Mouse (Mus musculus): Measurements from ENCODE around the gene Ccdc40. TPM values are rescaled to one million over a fixed set of nuclear protein-coding genes. Genes with fewer than 3 reads are reported as not detected.

Gene Ccdc40
- 1 to 10 TPM; 1.0 to 2.0 TPM for polyA plus RNA-seq (2017; shearing (Covaris generic))

DNA sequence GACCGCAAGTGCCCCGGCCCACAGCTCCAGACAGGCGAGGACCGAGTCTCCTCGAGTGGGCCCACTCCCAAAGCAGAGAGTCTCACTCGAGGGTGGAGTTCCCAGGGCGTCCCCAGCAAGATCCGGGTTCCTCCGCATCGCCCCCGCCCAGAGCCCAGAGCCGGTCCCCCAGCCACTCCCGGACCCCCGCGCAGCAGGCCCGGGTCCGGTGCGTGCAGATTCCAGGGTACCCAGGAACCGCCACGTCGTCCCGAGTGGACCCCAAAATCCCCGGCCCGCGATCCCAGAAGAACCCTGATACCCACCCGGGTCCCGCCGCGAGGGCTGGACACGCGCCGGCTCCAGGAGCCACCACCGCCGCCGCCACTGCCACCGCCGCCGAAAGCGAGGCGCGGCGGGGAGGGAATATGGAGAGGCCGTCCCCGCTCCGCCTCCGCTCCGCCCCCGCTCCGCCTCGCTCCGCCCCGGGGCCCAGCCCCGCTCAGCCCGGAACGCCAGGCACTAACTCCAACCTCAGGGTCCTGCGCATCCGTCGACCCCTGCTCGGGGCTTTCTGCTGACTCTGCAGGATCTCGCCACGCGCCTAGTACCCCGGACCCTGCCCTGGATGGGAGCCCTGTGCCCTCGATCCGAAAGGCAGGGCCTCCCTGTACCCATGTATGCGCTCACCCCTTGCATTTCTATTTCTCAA is at the start of gene Ccdc40, which contains the start of gene Tbc1d16:
Gene Ccdc40, plus strand, starts transcription at position 482 of the 691 bp plus-strand sequence.
Gene Tbc1d16, minus strand, starts transcription at position 409 of the 691 bp plus-strand sequence.
- ATAC-seq: peak; percentile 64

- ATAC-seq: no peak
Observed at GRCm38 (mm10) chr11:119180824-119181582, 47.4 kb upstream of the Ccdc40 start.

GRCm38 (mm10) chr11:119181861-119182395 is 46.4 kb upstream of the Ccdc40 start:
- no peak for ATAC-seq

GRCm38 (mm10) chr11:119183684-119184310 is 44.6 kb upstream of the Ccdc40 start:
- ATAC-seq: peak; percentile 59

DNA sequence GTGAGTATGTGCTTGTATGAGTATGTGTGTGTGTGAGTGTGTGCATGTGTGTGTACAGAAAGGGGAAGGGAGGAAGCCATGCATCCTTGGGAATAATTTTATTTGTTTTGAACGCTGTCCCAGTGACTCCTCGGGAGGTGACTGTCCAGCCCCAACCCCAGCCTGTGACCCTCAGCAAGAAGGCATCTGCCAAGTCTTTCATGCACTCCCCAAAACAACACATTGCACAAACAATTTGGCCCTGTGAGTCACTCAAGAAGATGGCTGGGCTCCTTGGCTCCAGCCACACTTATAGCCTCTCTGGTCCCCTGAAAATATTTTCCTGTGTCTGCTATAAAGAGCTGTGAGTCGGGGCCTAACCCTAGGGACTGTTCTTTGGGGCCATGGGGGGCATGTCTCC is 42.0 kb upstream of the Ccdc40 start:
- no peak for ATAC-seq

DNA sequence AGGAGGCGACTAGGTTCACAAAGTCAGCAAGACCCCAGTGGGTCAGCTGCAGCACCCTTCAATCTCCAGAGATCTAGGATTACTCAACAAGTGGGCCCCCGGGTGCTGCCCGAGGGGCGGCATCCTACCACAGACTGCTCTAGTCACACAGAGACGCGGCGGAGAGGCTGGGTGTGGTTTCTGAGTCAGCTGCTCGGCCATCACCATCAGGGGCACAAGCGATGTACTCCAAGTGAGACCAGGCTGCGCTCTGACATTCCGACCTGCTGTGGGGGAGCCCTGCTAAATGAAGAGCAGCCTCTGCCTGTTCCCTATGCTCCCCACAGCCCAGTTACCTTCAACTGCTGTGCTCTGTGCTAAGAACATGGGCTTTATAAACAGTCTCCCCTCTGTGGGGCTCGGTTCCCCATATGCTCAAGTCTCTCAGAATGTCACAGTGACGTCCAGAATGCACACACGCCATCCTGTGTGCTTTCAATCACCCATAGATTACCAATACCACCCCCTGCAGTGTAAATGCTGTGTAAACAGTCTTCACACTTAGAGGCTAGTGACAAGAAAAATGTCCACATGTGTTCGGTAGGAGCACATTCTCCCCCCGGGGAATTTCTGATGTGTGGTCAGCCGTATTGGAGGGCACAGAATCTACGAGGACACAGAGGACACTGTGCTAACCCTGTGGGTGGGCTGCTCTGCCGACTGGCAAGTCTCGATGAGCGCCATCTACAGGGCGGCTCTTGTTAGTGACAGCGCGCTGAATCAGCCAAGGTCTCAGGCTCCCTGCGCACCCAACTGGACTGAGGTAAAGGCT is 41.2 kb upstream of the Ccdc40 start:
- ATAC-seq: peak; percentile 56

DNA sequence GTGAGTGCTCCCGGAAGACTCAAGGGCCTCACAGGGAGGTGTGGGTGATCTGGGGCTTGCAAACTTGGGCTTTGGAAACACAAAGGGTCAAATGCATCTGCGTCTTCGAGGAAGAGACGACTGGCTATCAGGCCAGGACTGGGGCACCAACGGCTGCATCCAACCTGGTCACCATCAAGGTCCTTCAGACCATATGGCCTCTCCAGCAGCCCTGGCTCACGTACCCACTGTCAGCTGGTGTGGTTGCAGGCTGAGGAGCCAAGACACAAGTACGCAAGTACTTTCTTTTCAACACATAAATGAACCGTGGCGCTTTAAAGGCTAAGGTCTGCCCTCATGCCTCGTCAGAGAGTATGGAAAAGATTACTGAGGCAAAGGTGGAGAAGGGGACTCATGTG is 40.6 kb upstream of the Ccdc40 start:
- no peak for ATAC-seq

DNA sequence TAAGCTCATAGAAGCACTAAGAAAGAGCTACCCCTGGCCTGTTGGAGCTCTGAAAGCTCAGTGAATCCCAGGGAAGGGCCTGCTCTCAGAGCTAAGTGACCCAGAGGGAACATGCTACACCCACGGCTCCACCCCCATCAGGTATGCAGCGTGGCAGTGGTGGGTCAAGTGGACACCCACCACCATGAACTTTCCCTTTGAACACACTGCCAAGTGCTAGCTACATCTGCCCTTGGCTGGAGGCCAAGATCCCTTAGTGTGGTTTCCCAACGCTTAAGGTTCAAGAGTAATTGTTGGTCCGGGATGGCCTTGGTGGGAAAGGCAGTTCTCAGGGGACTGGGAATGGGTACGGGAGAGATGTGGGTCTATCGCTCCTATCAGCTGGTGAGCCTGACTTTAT is 40.0 kb upstream of the Ccdc40 start:
- ATAC-seq: no peak

- no peak for ATAC-seq
Observed at GRCm38 (mm10) chr11:119189319-119189718, 39.1 kb upstream of the Ccdc40 start.

DNA sequence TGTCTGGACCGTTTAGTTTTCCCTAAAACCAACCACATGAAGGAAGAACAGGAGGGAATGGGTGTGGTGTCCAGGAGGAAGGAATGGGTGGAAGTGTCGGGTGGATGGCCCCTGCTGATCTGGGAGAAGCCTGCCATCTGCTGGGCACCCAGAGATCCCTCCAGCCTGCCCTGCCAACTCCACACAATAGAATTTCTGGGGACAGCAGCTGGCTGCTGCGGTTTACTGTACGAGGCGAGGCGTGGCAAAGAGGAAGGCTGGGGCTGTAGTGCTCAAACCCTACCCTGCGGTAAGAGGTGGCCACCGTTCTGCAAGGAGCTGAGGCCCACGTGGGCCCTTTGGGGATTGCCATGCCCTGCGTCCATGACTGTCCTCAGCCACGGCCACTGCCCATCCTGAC is 37.9 kb upstream of the Ccdc40 start:
- ATAC-seq: peak; percentile 49

- ATAC-seq: no peak
Observed at GRCm38 (mm10) chr11:119191606-119192081, 36.7 kb upstream of the Ccdc40 start.

DNA sequence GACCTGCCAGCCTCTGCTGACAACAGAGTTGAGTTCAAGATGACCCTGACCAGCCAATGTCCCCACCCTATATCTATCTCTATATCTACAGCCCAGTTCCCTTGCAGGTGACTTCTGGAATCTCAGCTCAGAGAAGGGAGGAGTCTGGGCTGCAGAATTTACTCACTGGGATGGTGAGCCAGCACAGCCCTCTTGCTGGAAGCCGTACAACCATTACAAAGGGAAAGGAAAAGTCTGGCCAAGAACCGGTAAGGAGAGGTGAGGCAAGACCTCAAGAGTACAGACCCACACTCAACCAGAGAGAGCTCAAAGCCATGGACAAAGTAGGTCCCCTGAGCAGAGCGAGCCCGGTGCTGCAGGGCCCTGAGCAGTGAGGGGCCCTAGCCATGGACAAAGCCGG is 36.2 kb upstream of the Ccdc40 start:
- ATAC-seq: no peak

DNA sequence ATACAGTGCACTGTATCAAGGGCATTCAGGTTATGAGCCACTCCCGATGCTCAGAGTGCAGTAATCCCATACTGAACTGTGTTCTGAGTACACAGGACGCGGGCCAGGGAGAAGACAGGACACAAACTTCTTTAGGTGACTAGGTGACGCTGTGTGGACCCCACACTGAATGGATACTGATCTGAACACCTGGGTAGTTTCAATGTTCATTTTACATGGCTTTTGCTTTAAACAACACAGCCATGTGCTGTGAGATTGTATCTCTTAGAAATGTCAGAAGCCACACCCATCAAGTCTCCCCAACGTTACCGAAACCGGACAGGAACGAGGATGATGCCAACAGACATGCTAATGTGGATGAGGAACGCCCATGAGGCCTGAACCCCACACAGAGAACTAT is 35.8 kb upstream of the Ccdc40 start:
- no peak for ATAC-seq

DNA sequence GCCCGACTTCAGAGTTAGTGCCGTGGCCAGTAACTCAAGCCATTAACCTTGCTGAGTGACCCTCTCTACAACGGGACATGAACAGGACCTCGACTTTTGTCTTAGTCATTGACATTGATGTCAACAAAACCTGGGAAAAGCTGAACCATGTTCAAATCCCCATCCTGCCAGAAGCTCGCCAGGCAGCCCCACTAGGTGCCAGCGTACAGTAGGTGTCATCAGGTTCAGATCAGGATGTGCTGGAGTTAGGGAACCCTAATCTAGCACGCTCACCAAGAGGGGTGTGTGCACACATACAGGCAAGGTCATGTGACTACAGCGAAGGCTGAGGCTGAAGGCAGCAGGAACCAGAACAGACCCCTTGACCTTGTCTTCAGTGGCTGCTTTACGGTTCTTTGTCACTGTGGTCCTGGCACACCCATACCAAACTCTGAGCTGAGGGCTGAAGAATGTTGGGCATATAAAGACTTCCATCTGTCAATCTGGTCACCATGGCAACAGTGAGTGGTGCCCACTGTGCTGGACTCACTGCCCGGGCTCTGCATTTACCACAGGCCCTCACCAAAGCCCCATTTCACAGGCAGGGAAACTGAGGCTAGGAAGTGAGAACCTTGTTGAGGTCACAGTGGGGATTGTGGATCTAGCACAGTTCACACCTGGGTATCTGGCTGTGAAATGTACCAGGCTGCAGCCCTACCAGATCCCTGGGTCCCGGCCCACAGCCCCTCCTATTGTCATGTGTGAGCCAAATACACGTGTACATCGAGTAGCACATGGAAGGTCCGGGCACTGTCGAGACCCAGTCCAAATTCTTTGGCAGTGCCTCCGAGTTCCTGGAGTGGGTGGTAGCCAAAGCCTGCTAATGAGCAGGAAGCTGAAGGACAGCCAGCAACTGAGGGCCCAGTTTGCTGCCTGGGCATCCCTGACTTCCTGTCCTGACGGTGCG is 30.5 kb upstream of the Ccdc40 start:
- ATAC-seq: no peak

GRCm38 (mm10) chr11:119198564-119199232 is 29.7 kb upstream of the Ccdc40 start:
- ATAC-seq: no peak

DNA sequence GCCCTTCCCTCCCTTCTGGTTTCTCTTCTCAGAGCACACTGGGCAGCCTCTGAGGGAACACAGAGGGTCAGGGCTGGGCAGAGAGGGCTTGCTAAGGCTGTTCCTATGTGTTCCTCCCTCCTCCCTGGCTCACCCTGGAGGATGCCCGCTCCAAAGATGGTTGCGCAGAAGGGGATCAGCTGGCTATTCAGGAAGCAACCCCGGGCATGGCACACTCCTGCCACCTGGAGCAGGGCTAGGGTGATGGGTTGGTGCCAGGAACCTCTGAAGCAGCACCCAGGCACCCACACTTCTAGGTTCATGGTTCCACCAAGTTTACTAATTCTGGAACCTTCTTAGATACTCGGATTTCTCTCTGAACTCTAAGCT is 29.2 kb upstream of the Ccdc40 start:
- ATAC-seq: no peak

- ATAC-seq: no peak
Observed at GRCm38 (mm10) chr11:119203423-119203822, 24.9 kb upstream of the Ccdc40 start.

DNA sequence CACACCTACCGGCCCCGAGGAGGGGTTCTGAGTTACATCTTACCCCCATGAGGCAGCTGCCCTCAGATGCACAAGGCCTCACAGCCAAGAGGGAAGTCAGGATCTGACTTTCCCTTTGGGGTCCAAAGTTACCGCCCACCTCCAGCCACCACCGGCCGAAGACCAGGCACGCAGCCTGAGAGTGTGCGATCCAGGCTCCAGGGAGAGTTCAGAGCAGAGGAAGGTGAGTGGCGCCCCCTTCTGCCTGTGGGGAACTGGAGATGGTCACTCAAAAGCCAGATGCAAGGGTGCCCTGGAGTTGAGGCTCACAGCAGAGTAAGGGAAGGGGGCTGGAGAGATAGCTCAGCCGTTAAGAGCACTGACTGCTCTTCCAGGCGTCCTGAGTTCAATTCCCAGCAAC is 22.6 kb upstream of the Ccdc40 start:
- ATAC-seq: no peak

DNA sequence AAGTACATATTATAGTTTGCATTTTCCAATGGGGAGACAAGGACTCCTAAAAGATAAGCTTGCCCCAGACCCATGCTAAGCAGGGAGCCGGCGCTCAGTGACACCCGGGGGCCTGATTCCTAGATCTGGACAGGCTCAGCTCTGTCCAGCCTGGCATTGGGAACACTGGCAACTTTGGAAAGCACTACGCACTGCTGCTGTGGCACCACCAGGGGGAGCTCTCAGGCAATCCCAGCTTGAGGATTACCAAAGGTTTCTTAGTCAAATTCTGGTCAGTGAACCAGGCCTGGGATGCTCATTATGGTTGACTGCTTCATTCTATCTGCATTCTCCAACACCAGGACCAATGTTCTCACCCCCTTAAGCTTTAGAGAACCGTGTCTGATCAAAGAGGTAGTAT is 21.8 kb upstream of the Ccdc40 start:
- no peak for ATAC-seq

GRCm38 (mm10) chr11:119207986-119208385 is 20.4 kb upstream of the Ccdc40 start:
- ATAC-seq: no peak

All from activated CD4-positive, CD25-positive, alpha-beta regulatory T cell, adult 4 months (primary cell).